Mouse (Mus musculus) spleen, adult 2 months (tissue): ENCODE measurements around the gene Npb.

Source experiments
- CTCF ChIP-seq: fragments of 200-500 bp; IDR thresholded peaks from 2 replicates; pipeline ENCODE4 v1.5.1; 2011; ENCODE audit warnings: mild to moderate bottlenecking, inconsistent platforms; ENCODE audit not compliant: insufficient read depth, insufficient read length, insufficient replicate concordance; ENCODE audit errors: extremely low read depth
- POLR2A ChIP-seq: fragments of 200-500 bp; IDR thresholded peaks from 2 replicates; pipeline ENCODE4 v1.6.1; 2011; ENCODE audit warnings: low read depth, low read length, inconsistent platforms

DNA sequence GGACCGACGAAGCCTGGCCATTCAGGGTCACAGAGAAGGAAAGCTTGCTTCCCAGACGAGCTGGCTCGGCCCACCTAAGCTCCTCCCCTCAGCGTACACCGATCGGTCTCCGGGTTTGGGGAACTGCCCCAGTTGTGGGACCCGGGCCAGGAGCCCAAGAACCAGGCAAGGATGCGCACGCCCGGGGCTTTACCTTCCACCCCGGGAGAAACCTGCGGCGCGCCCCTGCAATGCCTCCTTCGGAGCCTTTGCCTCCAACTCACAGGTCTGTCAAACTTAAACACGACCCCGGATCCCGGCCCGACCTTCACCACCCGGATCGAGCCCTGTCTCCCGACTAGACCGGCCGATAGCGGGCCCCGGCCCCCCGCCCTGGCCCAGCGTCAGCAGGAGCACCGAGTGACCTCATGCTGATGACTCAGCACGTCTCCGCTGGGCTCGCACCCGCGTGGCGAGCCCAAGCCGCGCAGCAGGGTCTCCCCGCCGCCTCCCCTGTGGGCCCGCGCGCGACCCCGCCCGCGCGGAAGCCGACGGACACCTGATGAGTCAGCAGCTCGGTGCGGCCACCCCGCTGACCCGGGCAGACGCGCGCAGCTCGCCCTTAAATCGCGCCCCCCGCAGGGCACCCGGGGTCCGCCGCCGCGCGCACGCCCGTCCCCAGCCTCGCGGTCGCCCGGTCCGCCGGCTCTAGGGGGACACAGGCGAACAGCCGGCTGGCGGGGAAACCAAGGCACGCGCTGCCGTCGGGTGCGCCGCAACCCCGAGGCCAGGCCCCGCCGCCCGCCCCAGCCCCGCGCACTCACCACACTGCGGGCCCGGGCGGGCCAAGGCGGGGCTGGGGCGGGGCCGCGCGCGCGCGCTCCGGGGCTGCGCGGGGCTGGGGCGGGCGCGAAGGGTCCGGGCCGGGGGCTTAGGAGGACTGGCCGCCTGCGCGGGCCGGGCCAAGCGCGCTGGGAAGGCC, 24.6 kb downstream of the Npb start:
- TF ChIP-seq CTCF, result no peak
- TF ChIP-seq POLR2A, result no peak
